Mouse (Mus musculus): Measurements from ENCODE around the gene Efcab2. TPM values are rescaled to one million over a fixed set of nuclear protein-coding genes. Genes with fewer than 3 reads are reported as not detected.
A peak's percentile ranks its signal among the peaks of the same experiment; 100 is the strongest.
"Not testable (repeated sequence)": the region's sequence is repeated elsewhere in the genome, so short reads cannot be mapped to it uniquely, and the experiment has no call there.

The Efcab2 gene
- polyA plus RNA-seq, 1 experiment from 2014 or later = 12.6 TPM

DNA sequence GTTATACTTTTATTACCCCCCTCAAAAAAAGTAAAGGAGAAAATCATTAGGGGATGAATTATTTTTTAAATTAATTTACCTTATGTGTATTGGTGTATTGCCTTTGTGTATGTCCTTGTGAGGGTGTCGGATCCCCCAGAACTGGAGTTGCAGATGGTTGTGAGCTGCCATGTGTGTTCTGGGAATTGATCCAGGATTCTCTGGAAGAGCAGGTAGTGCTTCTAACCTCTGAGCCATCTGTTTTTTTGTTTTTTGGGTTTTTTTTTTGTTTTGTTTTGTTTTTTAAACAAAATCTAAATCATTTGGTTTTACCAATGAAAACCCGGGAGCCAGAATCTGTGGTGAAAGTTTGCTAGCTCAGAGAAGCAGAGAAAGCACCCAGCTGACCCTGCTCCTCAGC, 1.8 kb downstream of the Efcab2 start:
- no peaks in the 10 kb centered on the region for H3K4me1 ChIP-seq (replicated peaks)
- no peak for ATAC-seq (ENCODE audit: low FRiP score)
- WGBS = 76% methylated on average over 2 of the region's 2 CpGs
- no peak overlapping the region for H3K4me3 ChIP-seq
- no peak overlapping the region for H3K27ac ChIP-seq
- H3K9me3 ChIP-seq = no peaks in the 10 kb centered on the region
- H3K4me2 ChIP-seq = no peak overlapping the region
- no peak overlapping the region for H3K9ac ChIP-seq
- no peaks in the 10 kb centered on the region for H3K36me3 ChIP-seq
- no peaks in the 10 kb centered on the region for H3K27me3 ChIP-seq

DNA sequence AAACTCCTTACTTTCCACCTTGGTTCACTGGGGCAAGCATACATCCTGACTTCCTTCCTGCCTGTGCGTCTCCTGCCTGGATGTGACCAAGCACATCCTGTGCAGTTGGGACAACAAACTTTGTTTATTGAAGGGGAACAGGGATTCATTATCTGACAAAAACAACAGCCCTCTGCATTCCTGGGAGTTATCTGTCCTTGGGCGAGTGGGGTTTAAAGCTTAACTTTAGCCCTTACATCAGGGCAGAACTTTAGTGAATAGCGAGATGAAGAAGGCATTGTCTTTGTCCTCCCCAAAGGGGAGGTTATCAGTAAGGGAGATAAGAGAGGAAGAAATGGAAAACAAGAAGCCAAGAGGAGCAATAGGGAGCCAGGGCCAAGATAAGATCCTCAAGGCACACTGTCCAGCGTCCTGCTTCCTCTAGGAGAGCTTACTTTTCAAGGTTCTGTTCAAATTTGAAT, 3.0 kb downstream of the Efcab2 start:
- ATAC-seq (ENCODE audit: low FRiP score) = no peak
- WGBS = 70% methylated on average over 4 of the region's 4 CpGs
- H3K27me3 ChIP-seq = no peaks in the 10 kb centered on the region
- H3K9me3 ChIP-seq = no peaks in the 10 kb centered on the region
- H3K36me3 ChIP-seq = no peaks in the 10 kb centered on the region
- H3K4me3 ChIP-seq = no peak overlapping the region
- no peak overlapping the region for H3K4me2 ChIP-seq
- H3K27ac ChIP-seq = no peak overlapping the region
- no peaks in the 10 kb centered on the region for H3K4me1 ChIP-seq (replicated peaks)
- no peak overlapping the region for H3K9ac ChIP-seq

- 91% methylated on average over 2 of the region's 2 CpGs for WGBS
- H3K27me3 ChIP-seq; H3K4me1 ChIP-seq (replicated peaks); H3K9ac ChIP-seq; H3K9me3 ChIP-seq; H3K36me3 ChIP-seq; ATAC-seq (ENCODE audit: low FRiP score); H3K4me3 ChIP-seq; H3K27ac ChIP-seq; H3K4me2 ChIP-seq: not testable (repeated sequence)
Measured at GRCm38 (mm10) chr1:178413367-178413766, 7.5 kb downstream of the Efcab2 start.

GRCm38 (mm10) chr1:178419608-178420007, 13.7 kb downstream of the Efcab2 start:
- ATAC-seq (ENCODE audit: low FRiP score) = no peak
- no peak overlapping the region for H3K4me3 ChIP-seq

GRCm38 (mm10) chr1:178423662-178424061, 17.8 kb downstream of the Efcab2 start:
- Histone ChIP-seq H3K4me1 (replicated peaks) (no peaks in the 10 kb centered on the region), H3K27me3 (no peaks in the 10 kb centered on the region), H3K36me3 (no peaks in the 10 kb centered on the region), H3K27ac (no peak overlapping the region), H3K9ac (no peak overlapping the region), H3K4me2 (no peak overlapping the region), H3K9me3 (no peaks in the 10 kb centered on the region), H3K4me3 (no peak overlapping the region)
- no peak for ATAC-seq (ENCODE audit: low FRiP score)
- WGBS = 91% methylated on average over 1 of the region's 1 CpGs

More at GRCm38 (mm10) chr1:178419608-178420007, 13.7 kb downstream of the Efcab2 start:
- Histone ChIP-seq H3K9ac (no peak overlapping the region), H3K27me3 (no peaks in the 10 kb centered on the region), H3K4me1 (replicated peaks) (no peaks in the 10 kb centered on the region), H3K9me3 (no peaks in the 10 kb centered on the region), H3K36me3 (no peaks in the 10 kb centered on the region), H3K4me2 (no peak overlapping the region), H3K27ac (no peak overlapping the region)
- 94% methylated on average over 2 of the region's 2 CpGs for WGBS

DNA sequence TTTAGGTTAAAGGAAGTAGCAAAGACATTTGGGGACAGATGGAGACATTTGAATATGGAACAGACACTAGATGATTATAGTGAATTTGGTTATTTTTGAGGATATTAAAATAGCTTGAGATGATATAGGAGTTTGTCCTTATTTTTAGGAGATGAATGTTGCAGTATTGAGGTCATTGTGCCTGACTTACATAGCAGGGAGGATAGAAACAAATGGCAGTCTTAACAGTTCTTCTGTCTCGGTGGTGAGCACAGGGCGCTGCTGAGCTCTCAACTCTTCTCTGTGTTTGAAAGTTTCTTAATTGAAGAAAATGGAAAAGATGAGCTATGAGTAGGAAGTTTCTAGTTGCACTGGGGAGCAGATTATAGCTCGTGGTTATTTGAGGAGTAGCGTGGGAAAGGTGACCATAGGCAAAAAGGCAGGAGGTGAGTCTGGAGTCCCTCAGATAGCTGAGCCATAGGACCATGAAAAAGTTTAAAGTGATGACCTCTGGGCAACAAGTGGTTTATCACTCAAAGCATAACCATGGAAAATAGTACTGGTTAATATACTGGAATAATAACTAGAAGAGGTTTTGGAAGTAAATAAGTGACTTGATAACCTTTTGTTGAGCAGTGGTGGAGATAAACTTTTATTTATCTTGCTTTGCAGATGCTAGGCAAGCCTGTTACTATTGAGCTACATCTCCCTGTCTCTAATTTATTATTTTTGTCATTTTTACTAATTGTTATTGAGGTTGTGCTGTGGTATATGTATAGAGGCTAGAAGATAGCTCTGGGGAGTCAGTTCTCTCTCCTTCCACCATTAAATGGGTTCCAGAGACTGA, 25.9 kb downstream of the Efcab2 start:
- no peaks in the 10 kb centered on the region for H3K36me3 ChIP-seq
- no peaks in the 10 kb centered on the region for H3K27me3 ChIP-seq
- no peak for ATAC-seq (ENCODE audit: low FRiP score)
- H3K9ac ChIP-seq = no peak overlapping the region
- no peak overlapping the region for H3K4me2 ChIP-seq
- 87% methylated on average over 4 of the region's 4 CpGs for WGBS
- H3K4me1 ChIP-seq (replicated peaks) = no peaks in the 10 kb centered on the region
- H3K27ac ChIP-seq = no peak overlapping the region
- H3K4me3 ChIP-seq = no peak overlapping the region
- H3K9me3 ChIP-seq = no peaks in the 10 kb centered on the region

GRCm38 (mm10) chr1:178433619-178434018, 27.7 kb downstream of the Efcab2 start:
- Histone ChIP-seq H3K36me3 (no peaks in the 10 kb centered on the region), H3K27ac (no peak overlapping the region), H3K4me2 (no peak overlapping the region), H3K4me3 (no peak overlapping the region), H3K9me3 (no peaks in the 10 kb centered on the region), H3K9ac (no peak overlapping the region), H3K27me3 (no peaks in the 10 kb centered on the region), H3K4me1 (replicated peaks) (no peaks in the 10 kb centered on the region)
- 96% methylated on average over 1 of the region's 1 CpGs for WGBS
- ATAC-seq (ENCODE audit: low FRiP score) = no peak

- Histone ChIP-seq H3K27me3 (no peaks in the 10 kb centered on the region), H3K4me2 (no peak overlapping the region), H3K36me3 (no peaks in the 10 kb centered on the region), H3K4me1 (replicated peaks) (no peaks in the 10 kb centered on the region), H3K9ac (no peak overlapping the region), H3K27ac (no peak overlapping the region), H3K4me3 (no peak overlapping the region), H3K9me3 (no peaks in the 10 kb centered on the region)
- 58% methylated on average over 3 of the region's 3 CpGs for WGBS
- no peak for ATAC-seq (ENCODE audit: low FRiP score)
Measured at GRCm38 (mm10) chr1:178444407-178444806, 38.5 kb downstream of the Efcab2 start.

DNA sequence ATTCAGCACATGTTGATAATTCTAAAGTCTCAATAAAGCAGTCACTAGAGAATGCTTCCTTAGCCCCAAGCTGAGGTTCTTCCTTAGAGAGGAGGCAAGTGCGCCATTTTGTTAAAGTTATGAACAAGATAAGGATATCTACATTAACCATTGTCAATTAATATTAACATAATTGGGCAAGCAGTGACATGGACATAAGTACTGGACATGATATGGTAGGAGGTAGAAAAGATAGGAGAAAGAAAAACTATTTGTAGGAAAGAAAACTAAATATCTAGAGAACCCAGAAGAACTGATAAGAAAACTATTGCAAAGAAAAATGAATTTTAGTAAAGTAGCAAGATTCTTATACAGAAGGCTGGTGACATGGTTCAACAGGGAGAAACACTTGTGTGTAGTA, 41.2 kb downstream of the Efcab2 start:
- H3K27ac ChIP-seq = no peak overlapping the region
- 97% methylated on average over 1 of the region's 1 CpGs for WGBS
- H3K4me2 ChIP-seq = no peak overlapping the region
- H3K4me1 ChIP-seq (replicated peaks) = no peaks in the 10 kb centered on the region
- no peak overlapping the region for H3K9ac ChIP-seq
- H3K36me3 ChIP-seq = no peaks in the 10 kb centered on the region
- no peaks in the 10 kb centered on the region for H3K27me3 ChIP-seq
- H3K4me3 ChIP-seq = no peak overlapping the region
- H3K9me3 ChIP-seq = no peaks in the 10 kb centered on the region
- no peak for ATAC-seq (ENCODE audit: low FRiP score)

DNA sequence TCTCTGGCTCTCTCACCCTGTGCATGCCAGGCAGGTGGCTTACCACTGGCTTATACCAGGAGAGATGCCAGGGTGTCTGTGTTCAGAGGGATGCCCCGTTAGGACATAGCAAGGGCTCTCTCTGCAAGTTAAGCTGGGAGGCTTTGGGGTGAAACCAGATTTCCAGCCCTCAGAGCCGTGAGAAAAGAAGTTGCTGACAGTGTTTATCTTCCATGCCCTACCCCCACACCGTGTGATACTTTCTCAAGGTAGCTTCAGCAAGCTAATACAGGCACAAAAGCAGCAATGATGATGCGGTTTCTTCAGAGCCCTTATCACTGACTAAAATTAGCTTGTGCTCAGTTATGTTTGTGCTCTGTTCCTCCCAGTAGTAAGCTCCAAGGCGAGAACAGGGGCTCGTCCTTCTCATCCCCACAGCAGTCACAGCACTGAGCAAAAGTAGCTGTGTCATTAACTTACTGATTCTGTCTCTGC, 42.4 kb downstream of the Efcab2 start:
- no peak for ATAC-seq (ENCODE audit: low FRiP score)
- 76% methylated on average over 6 of the region's 6 CpGs for WGBS
- no peaks in the 10 kb centered on the region for H3K27me3 ChIP-seq

GRCm38 (mm10) chr1:178449172-178449571, 43.3 kb downstream of the Efcab2 start:
- H3K27me3 ChIP-seq = no peaks in the 10 kb centered on the region
- no peaks in the 10 kb centered on the region for H3K9me3 ChIP-seq
- no peaks in the 10 kb centered on the region for H3K4me1 ChIP-seq (replicated peaks)
- WGBS = 25% methylated on average over 3 of the region's 3 CpGs
- no peak overlapping the region for H3K4me2 ChIP-seq
- H3K9ac ChIP-seq = no peak overlapping the region
- H3K36me3 ChIP-seq = no peaks in the 10 kb centered on the region
- H3K27ac ChIP-seq = no peak overlapping the region
- peak; percentile 52; the same call in 1 of the 2 replicates for ATAC-seq (ENCODE audit: low FRiP score)
- H3K4me3 ChIP-seq = no peak overlapping the region

More for the DNA sequence above, 42.4 kb downstream of the Efcab2 start:
- Histone ChIP-seq H3K4me3 (no peak overlapping the region), H3K27ac (no peak overlapping the region), H3K4me1 (replicated peaks) (no peaks in the 10 kb centered on the region), H3K36me3 (no peaks in the 10 kb centered on the region), H3K4me2 (no peak overlapping the region), H3K9ac (no peak overlapping the region), H3K9me3 (no peaks in the 10 kb centered on the region)

- Histone ChIP-seq H3K4me1 (replicated peaks) (no peaks in the 10 kb centered on the region), H3K9ac (no peak overlapping the region), H3K4me3 (no peak overlapping the region), H3K27me3 (no peaks in the 10 kb centered on the region), H3K27ac (no peak overlapping the region), H3K4me2 (no peak overlapping the region), H3K9me3 (no peaks in the 10 kb centered on the region), H3K36me3 (no peaks in the 10 kb centered on the region)
- WGBS = 87% methylated on average over 2 of the region's 2 CpGs
- no peak for ATAC-seq (ENCODE audit: low FRiP score)
Measured at GRCm38 (mm10) chr1:178449933-178450332, 44.0 kb downstream of the Efcab2 start.

DNA sequence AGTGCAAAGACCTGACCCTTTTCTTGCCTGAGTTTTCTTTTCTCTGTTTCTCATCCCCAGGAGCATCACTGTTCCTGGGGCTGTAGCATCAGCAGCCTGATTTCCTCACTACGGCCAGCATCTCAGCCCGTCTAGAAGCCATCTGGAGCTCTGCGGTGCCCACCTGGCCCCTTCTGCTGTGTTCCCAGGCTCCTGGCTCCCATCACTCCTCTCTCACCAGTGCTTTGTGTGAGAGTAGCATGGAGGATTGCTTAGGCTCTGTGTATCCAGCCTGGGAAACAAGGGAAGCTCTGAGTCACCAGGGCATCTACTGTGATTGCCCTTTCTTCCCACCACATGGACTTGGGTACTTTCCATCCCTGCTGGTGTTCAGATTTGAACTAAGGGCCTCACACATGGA, 48.2 kb downstream of the Efcab2 start:
- 79% methylated on average over 3 of the region's 3 CpGs for WGBS
- no peak for ATAC-seq (ENCODE audit: low FRiP score)
- no peak overlapping the region for H3K9ac ChIP-seq
- no peaks in the 10 kb centered on the region for H3K9me3 ChIP-seq
- no peaks in the 10 kb centered on the region for H3K36me3 ChIP-seq
- H3K27ac ChIP-seq = no peak overlapping the region
- no peak overlapping the region for H3K4me3 ChIP-seq
- H3K4me2 ChIP-seq = no peak overlapping the region
- H3K27me3 ChIP-seq = no peaks in the 10 kb centered on the region
- H3K4me1 ChIP-seq (replicated peaks) = no peaks in the 10 kb centered on the region

All from hindbrain, embryonic 13.5 days (tissue).